Mouse (Mus musculus) embryonic facial prominence, embryonic 15.5 days (tissue): ENCODE results near the gene B3gntl1. TPM values are rescaled to one million over a fixed set of nuclear protein-coding genes. Genes with fewer than 3 reads are reported as not detected.

Experiments
- ATAC-seq: fragments of 200-750 bp; cut with Nextera tagmentation; 2 replicates; pipeline ENCODE4 v1.8.0; 2017; ENCODE audit warnings: low read depth, moderate TSS enrichment; ENCODE audit not compliant: insufficient number of reproducible peaks, low FRiP score, low TSS enrichment
- H3K27ac ChIP-seq: fragments of 300-500 bp; sonication (generic); replicated peaks from 2 replicates; pipeline ENCODE4 v1.5.1; 2015; ENCODE audit warnings: mild to moderate bottlenecking, inconsistent platforms
- H3K27me3 ChIP-seq: fragments of 300-500 bp; sonication (generic); 2 replicates; pipeline ENCODE4 v1.6.1; 2015; ENCODE audit warnings: inconsistent platforms
- H3K36me3 ChIP-seq: fragments of 300-500 bp; sonication (generic); 2 replicates; pipeline ENCODE4 v1.6.1; 2015; ENCODE audit warnings: mild to moderate bottlenecking, inconsistent platforms
- H3K4me1 ChIP-seq: fragments of 300-500 bp; sonication (generic); 2 replicates; pipeline ENCODE4 v1.6.1; 2015; ENCODE audit warnings: inconsistent platforms
- H3K4me2 ChIP-seq: fragments of 300-500 bp; sonication (generic); replicated peaks from 2 replicates; pipeline ENCODE4 v1.6.1; 2015; ENCODE audit warnings: mild to moderate bottlenecking, inconsistent platforms
- H3K4me3 ChIP-seq: fragments of 300-500 bp; sonication (generic); replicated peaks from 2 replicates; pipeline ENCODE4 v1.5.1; 2015; ENCODE audit warnings: mild to moderate bottlenecking, inconsistent platforms
- H3K9ac ChIP-seq: fragments of 300-500 bp; sonication (generic); 2 replicates; pipeline ENCODE4 v1.6.1; 2015; ENCODE audit warnings: inconsistent platforms
- H3K9me3 ChIP-seq: fragments of 300-500 bp; sonication (generic); replicated peaks from 2 replicates; pipeline ENCODE4 v1.6.1; 2016; ENCODE audit warnings: inconsistent platforms
- WGBS: fragments of 180-500 bp; shearing (Covaris S2); methylation state at CpG from one replicate; pipeline ENCODE4 v1.1.7; 2015; 5-methylcytosine and 5-hydroxymethylcytosine counted together
- polyA plus RNA-seq: library from polyadenylated mRNA; unstranded; fragments of >200 nt; fragmentation: Nextera tagmentation; extraction: Ambion mirVana; gene quantifications from 2 replicates; pipeline ENCODE4 v1.2.1, GENCODE M21; 2015

Gene B3gntl1
- polyA plus RNA-seq, 1 experiment from 2014 or later: 9.8 TPM

- 0 out of 2 replicates have a peak overlapping the region, but pooled peaks have one; percentile 28 for H3K27ac ChIP-seq
- no peak overlapping the region for H3K9ac ChIP-seq
- no peaks in the 10 kb centered on the region for H3K27me3 ChIP-seq
- no peak for ATAC-seq
- 47% methylated on average over 9 of the region's 9 CpGs for WGBS
- H3K36me3 ChIP-seq: peaks cover 10% of the 10 kb centered on the region; the same call in 1 of the 2 replicates
- H3K4me2 ChIP-seq: no peak overlapping the region
- H3K4me3 ChIP-seq: no peak overlapping the region
- no peaks in the 10 kb centered on the region for H3K9me3 ChIP-seq
- H3K4me1 ChIP-seq: peaks cover 7% of the 10 kb centered on the region; the same call in 1 of the 2 replicates
These were observed 25.6 kb downstream of the B3gntl1 start for GRCm38 (mm10) chr11:121647321-121647720.

- Histone ChIP-seq H3K36me3 (peaks cover 7% of the 10 kb centered on the region; the same call in 1 of the 2 replicates), H3K27me3 (no peaks in the 10 kb centered on the region), H3K9ac (no peak overlapping the region), H3K4me2 (no peak overlapping the region), H3K9me3 (no peaks in the 10 kb centered on the region), H3K4me1 (peaks cover 8% of the 10 kb centered on the region; the same call in 1 of the 2 replicates), H3K4me3 (no peak overlapping the region), H3K27ac (no peak overlapping the region)
- 92% methylated on average over 6 of the region's 6 CpGs for WGBS
- ATAC-seq: no peak
These were observed 27.6 kb downstream of the B3gntl1 start for GRCm38 (mm10) chr11:121645394-121645793.

GRCm38 (mm10) chr11:121641501-121642145, 31.3 kb downstream of the B3gntl1 start:
- Histone ChIP-seq H3K9me3 (no peaks in the 10 kb centered on the region), H3K27ac (no peak overlapping the region), H3K4me2 (no peak overlapping the region), H3K4me3 (no peak overlapping the region), H3K9ac (no peak overlapping the region), H3K4me1 (0 out of 2 replicates have a peak, but pooled peaks cover 4% of the 10 kb centered on the region), H3K27me3 (no peaks in the 10 kb centered on the region), H3K36me3 (peaks cover 20% of the 10 kb centered on the region)
- ATAC-seq: no peak
- 60% methylated on average over 2 of the region's 2 CpGs for WGBS

GRCm38 (mm10) chr11:121636646-121637045, 36.3 kb downstream of the B3gntl1 start:
- no peak for ATAC-seq
- H3K4me2 ChIP-seq: no peak overlapping the region
- H3K4me1 ChIP-seq: no peaks in the 10 kb centered on the region
- 93% methylated on average over 10 of the region's 10 CpGs for WGBS
- H3K27ac ChIP-seq: no peak overlapping the region
- no peaks in the 10 kb centered on the region for H3K9me3 ChIP-seq
- H3K9ac ChIP-seq: no peak overlapping the region
- H3K27me3 ChIP-seq: no peaks in the 10 kb centered on the region
- peaks cover 26% of the 10 kb centered on the region for H3K36me3 ChIP-seq
- H3K4me3 ChIP-seq: no peak overlapping the region

GRCm38 (mm10) chr11:121631410-121631809, 41.5 kb downstream of the B3gntl1 start:
- Histone ChIP-seq H3K9ac (no peak overlapping the region), H3K4me2 (no peak overlapping the region), H3K4me1 (no peaks in the 10 kb centered on the region), H3K27me3 (no peaks in the 10 kb centered on the region), H3K9me3 (no peaks in the 10 kb centered on the region), H3K4me3 (no peak overlapping the region), H3K27ac (no peak overlapping the region), H3K36me3 (peaks cover 22% of the 10 kb centered on the region)
- ATAC-seq: no peak
- 85% methylated on average over 7 of the region's 7 CpGs for WGBS

GRCm38 (mm10) chr11:121630406-121630805, 42.5 kb downstream of the B3gntl1 start:
- 76% methylated on average over 4 of the region's 4 CpGs for WGBS
- ATAC-seq: no peak

GRCm38 (mm10) chr11:121629529-121629928, 43.4 kb downstream of the B3gntl1 start:
- 0 out of 2 replicates have a peak, but pooled peaks have one; percentile 24 for ATAC-seq
- no peaks in the 10 kb centered on the region for H3K4me1 ChIP-seq
- H3K4me2 ChIP-seq: no peak overlapping the region
- no peak overlapping the region for H3K27ac ChIP-seq
- no peaks in the 10 kb centered on the region for H3K9me3 ChIP-seq
- WGBS: 90% methylated on average over 6 of the region's 6 CpGs
- H3K9ac ChIP-seq: no peak overlapping the region
- H3K27me3 ChIP-seq: no peaks in the 10 kb centered on the region
- H3K36me3 ChIP-seq: peaks cover 19% of the 10 kb centered on the region
- no peak overlapping the region for H3K4me3 ChIP-seq

More at GRCm38 (mm10) chr11:121630406-121630805, 42.5 kb downstream of the B3gntl1 start:
- Histone ChIP-seq H3K4me3 (no peak overlapping the region), H3K9ac (no peak overlapping the region), H3K9me3 (no peaks in the 10 kb centered on the region), H3K4me2 (no peak overlapping the region), H3K4me1 (no peaks in the 10 kb centered on the region), H3K27me3 (no peaks in the 10 kb centered on the region), H3K27ac (no peak overlapping the region), H3K36me3 (peaks cover 19% of the 10 kb centered on the region)

- H3K9me3 ChIP-seq: no peaks in the 10 kb centered on the region
- no peak for ATAC-seq
- no peak overlapping the region for H3K27ac ChIP-seq
- no peaks in the 10 kb centered on the region for H3K4me1 ChIP-seq
- H3K4me3 ChIP-seq: no peak overlapping the region
- no peak overlapping the region for H3K9ac ChIP-seq
- 79% methylated on average over 5 of the region's 5 CpGs for WGBS
- peaks cover 25% of the 10 kb centered on the region for H3K36me3 ChIP-seq
- no peak overlapping the region for H3K4me2 ChIP-seq
- H3K27me3 ChIP-seq: no peaks in the 10 kb centered on the region
These were observed 45.4 kb downstream of the B3gntl1 start for GRCm38 (mm10) chr11:121627521-121627920.

GRCm38 (mm10) chr11:121625007-121625406, 47.9 kb downstream of the B3gntl1 start:
- ATAC-seq: no peak
- H3K4me1 ChIP-seq: no peaks in the 10 kb centered on the region
- no peak overlapping the region for H3K9ac ChIP-seq
- no peak overlapping the region for H3K4me2 ChIP-seq
- H3K4me3 ChIP-seq: no peak overlapping the region
- peaks cover 41% of the 10 kb centered on the region for H3K36me3 ChIP-seq
- 67% methylated on average over 4 of the region's 4 CpGs for WGBS
- no peaks in the 10 kb centered on the region for H3K9me3 ChIP-seq
- no peaks in the 10 kb centered on the region for H3K27me3 ChIP-seq
- no peak overlapping the region for H3K27ac ChIP-seq

GRCm38 (mm10) chr11:121617371-121617770, 55.6 kb downstream of the B3gntl1 start:
- ATAC-seq: no peak
- H3K27ac ChIP-seq: no peak overlapping the region
- H3K9ac ChIP-seq: no peak overlapping the region
- no peaks in the 10 kb centered on the region for H3K4me1 ChIP-seq
- H3K4me2 ChIP-seq: no peak overlapping the region
- H3K4me3 ChIP-seq: no peak overlapping the region
- H3K9me3 ChIP-seq: no peaks in the 10 kb centered on the region
- peaks cover 70% of the 10 kb centered on the region for H3K36me3 ChIP-seq
- 94% methylated on average over 1 of the region's 1 CpGs for WGBS
- H3K27me3 ChIP-seq: no peaks in the 10 kb centered on the region

- ATAC-seq: no peak
- H3K27ac ChIP-seq: no peak overlapping the region
- no peaks in the 10 kb centered on the region for H3K9me3 ChIP-seq
- no peak overlapping the region for H3K4me3 ChIP-seq
- H3K36me3 ChIP-seq: peaks cover 64% of the 10 kb centered on the region
- no peak overlapping the region for H3K9ac ChIP-seq
- no peaks in the 10 kb centered on the region for H3K27me3 ChIP-seq
- no peak overlapping the region for H3K4me2 ChIP-seq
- no peaks in the 10 kb centered on the region for H3K4me1 ChIP-seq
These were observed 56.5 kb downstream of the B3gntl1 start for GRCm38 (mm10) chr11:121616501-121616900.

GRCm38 (mm10) chr11:121615961-121616485, 56.9 kb downstream of the B3gntl1 start:
- H3K36me3 ChIP-seq: peaks cover 63% of the 10 kb centered on the region
- 62% methylated on average over 3 of the region's 3 CpGs for WGBS
- H3K4me2 ChIP-seq: no peak overlapping the region

More at GRCm38 (mm10) chr11:121615961-121616485, 56.9 kb downstream of the B3gntl1 start:
- Histone ChIP-seq H3K27ac (no peak overlapping the region), H3K4me3 (no peak overlapping the region), H3K4me1 (no peaks in the 10 kb centered on the region), H3K9me3 (no peaks in the 10 kb centered on the region), H3K27me3 (no peaks in the 10 kb centered on the region), H3K9ac (no peak overlapping the region)
- ATAC-seq: no peak
